Mouse (Mus musculus): ENCODE measurements around the gene Marc2. TPM values are rescaled to one million over a fixed set of nuclear protein-coding genes. Genes with fewer than 3 reads are reported as not detected.

Marc2 gene
- polyA plus RNA-seq, 1 experiment, result 43.8 TPM

DNA sequence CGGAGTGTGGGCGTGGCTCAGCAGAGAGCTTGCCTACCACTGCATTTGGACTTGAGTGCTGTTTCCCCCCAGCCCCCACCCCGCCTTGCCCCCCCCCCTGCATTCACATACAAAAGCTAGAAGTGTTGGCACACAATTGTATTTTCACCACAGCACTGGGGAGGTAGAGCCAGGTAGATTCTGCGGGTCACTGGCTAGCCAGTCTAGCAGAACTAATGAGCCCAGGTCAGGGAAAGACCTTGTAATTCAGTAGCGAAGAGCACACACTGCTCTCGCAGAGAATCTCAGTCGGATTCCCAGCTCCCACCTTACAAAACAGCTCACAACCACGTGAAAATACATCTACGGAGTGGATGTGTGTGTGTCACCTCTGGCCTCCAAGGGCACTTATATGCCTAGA lies 71.0 kb downstream of the Marc2 start:
- TF ChIP-seq POLR2A (IDR thresholded peaks at IDR 0.05; ENCODE audit: borderline replicate concordance, extremely low read depth, insufficient read depth, insufficient read length, poor library complexity, severe bottlenecking) (no peak), CTCF (IDR thresholded peaks at IDR 0.05; ENCODE audit: borderline replicate concordance, extremely low read depth, insufficient read depth, insufficient read length) (no peak)

GRCm38 (mm10) chr1:184771891-184772249 lies 74.4 kb downstream of the Marc2 start:
- no peak for DNase-seq (ENCODE audit: low read depth)
- TF ChIP-seq POLR2A (IDR thresholded peaks at IDR 0.05; ENCODE audit: borderline replicate concordance, extremely low read depth, insufficient read depth, insufficient read length, poor library complexity, severe bottlenecking) (no peak), CTCF (IDR thresholded peaks at IDR 0.05; ENCODE audit: borderline replicate concordance, extremely low read depth, insufficient read depth, insufficient read length) (no peak)

More for the DNA sequence above, 71.0 kb downstream of the Marc2 start:
- DNase-seq (ENCODE audit: low read depth), result no peak

DNA sequence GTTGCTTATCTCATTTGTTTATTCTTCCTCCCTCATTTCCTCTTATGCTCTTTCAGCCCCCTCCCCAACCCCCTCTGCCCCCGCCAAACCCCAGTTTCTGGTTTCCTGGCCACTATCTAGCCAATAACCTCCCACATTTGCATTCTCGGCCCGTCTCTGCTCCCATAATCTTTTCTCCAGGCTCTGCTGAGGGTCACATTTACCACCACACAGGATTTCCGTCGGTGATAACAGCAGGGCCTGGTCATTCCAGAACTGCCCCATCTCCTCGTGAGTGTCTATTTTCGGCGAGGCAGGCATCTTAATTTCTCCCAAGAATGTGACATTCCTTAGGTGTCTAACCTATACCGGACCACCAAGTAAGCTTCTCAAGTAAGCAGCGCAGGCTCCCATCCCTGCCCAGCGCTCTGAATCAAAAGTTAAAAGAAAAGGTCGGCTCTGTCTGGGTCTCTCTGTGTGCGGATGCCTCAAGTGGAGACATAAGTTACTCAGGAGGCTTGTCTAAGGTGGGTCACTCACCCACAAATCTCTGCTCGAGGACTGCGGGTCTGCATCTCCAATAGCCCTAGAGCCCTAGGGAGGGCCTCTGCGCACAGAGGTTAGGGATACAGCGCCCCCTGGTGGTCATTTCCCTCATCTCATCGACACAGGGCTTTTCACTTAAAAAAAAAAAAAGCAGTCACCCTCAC lies 74.9 kb downstream of the Marc2 start:
- no peak for TF ChIP-seq POLR2A (IDR thresholded peaks at IDR 0.05; ENCODE audit: borderline replicate concordance, extremely low read depth, insufficient read depth, insufficient read length, poor library complexity, severe bottlenecking)
- TF ChIP-seq CTCF (IDR thresholded peaks at IDR 0.05; ENCODE audit: borderline replicate concordance, extremely low read depth, insufficient read depth, insufficient read length), result peak; percentile 77
- DNase-seq (ENCODE audit: low read depth), result peak; percentile 77

DNA sequence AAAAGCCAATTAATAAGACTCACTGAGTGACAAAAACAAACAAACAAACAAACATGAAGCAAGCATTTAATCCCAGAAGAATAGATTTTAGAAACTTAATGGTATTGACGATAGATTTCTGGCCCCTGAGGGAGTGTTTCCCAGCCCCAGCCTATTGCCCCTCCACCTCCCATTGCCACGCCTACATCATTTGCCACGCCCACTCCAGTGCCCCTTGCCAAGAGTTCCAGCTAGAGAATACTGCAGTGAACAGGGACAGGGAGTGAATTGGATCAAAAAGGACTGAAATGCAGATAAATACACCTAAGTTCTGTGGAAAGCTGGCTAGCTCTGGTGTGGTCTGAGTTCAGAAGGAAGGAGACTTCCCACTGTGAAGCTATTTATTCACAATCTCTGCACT lies 82.4 kb downstream of the Marc2 start:
- no peak for TF ChIP-seq CTCF (IDR thresholded peaks at IDR 0.05; ENCODE audit: borderline replicate concordance, extremely low read depth, insufficient read depth, insufficient read length)
- TF ChIP-seq POLR2A (IDR thresholded peaks at IDR 0.05; ENCODE audit: borderline replicate concordance, extremely low read depth, insufficient read depth, insufficient read length, poor library complexity, severe bottlenecking), result no peak
- no peak for DNase-seq (ENCODE audit: low read depth)

Other genes starting within 250 kb of the Marc2 start
- 0.92 and 2.0 TPM in 2 replicates for gene Hlx, start 113.8 kb downstream of the Marc2 start, polyA plus RNA-seq (2012; rRNA removed)
- 0.10 and 0.33 TPM in 2 replicates for gene Marc1, start 35.1 kb downstream of the Marc2 start, polyA plus RNA-seq (2012; rRNA removed)
- gene C130074G19Rik, start 36.8 kb upstream of the Marc2 start, polyA plus RNA-seq (2012; rRNA removed), result 4.4 and 7.8 TPM in 2 replicates
- 37.7 and 63.8 TPM in 2 replicates for gene Mark1, start 153.1 kb upstream of the Marc2 start, polyA plus RNA-seq (2012; rRNA removed)

Measured in brain, embryonic 14.5 days (tissue).